Mouse (Mus musculus): Measurements from ENCODE around the gene E130114P18Rik. TPM values are rescaled to one million over a fixed set of nuclear protein-coding genes. Genes with fewer than 3 reads are reported as not detected.
A peak's percentile ranks its signal among the peaks of the same experiment; 100 is the strongest.

Gene E130114P18Rik
- polyA plus RNA-seq (2012; rRNA removed), result 0.17 and 0.74 TPM in 2 replicates

GRCm38 (mm10) chr4:97777706-97778176 lies at the start of gene E130114P18Rik:
Gene E130114P18Rik, minus strand, starts transcription at chr4:97778078.
- Histone ChIP-seq H3K27ac (ENCODE audit: control insufficient read depth, insufficient read depth, low read depth, low read length) (peak within 1 kb of the TSS; percentile 78), H3K4me1 (ENCODE audit: control insufficient read depth, insufficient read depth, low read length) (peaks cover 7% of the 10 kb centered on the region), H3K4me3 (ENCODE audit: control insufficient read depth, low read depth, low read length) (peak within 1 kb of the TSS; percentile 92), H3K27me3 (ENCODE audit: control insufficient read depth, insufficient read depth, low read length) (no peaks in the 10 kb centered on the region; the same call in 1 of the 2 replicates), H3K36me3 (ENCODE audit: control insufficient read depth, insufficient read depth, low read length) (no peaks in the 10 kb centered on the region)
- TF ChIP-seq POLR2A (IDR thresholded peaks at IDR 0.05; ENCODE audit: control insufficient read depth, low read depth, low read length) (no peak), CTCF (IDR thresholded peaks at IDR 0.05; ENCODE audit: control insufficient read depth, insufficient read depth, insufficient replicate concordance, low read depth, low read length) (no peak)

- Histone ChIP-seq H3K36me3 (ENCODE audit: control insufficient read depth, insufficient read depth, low read length) (no peaks in the 10 kb centered on the region), H3K4me1 (ENCODE audit: control insufficient read depth, insufficient read depth, low read length) (peaks cover 8% of the 10 kb centered on the region), H3K27me3 (ENCODE audit: control insufficient read depth, insufficient read depth, low read length) (no peaks in the 10 kb centered on the region), H3K4me3 (ENCODE audit: control insufficient read depth, low read depth, low read length) (no peak overlapping the region), H3K27ac (ENCODE audit: control insufficient read depth, insufficient read depth, low read depth, low read length) (no peak overlapping the region)
- no peak for TF ChIP-seq CTCF (IDR thresholded peaks at IDR 0.05; ENCODE audit: control insufficient read depth, insufficient read depth, insufficient replicate concordance, low read depth, low read length)
- no peak for TF ChIP-seq POLR2A (IDR thresholded peaks at IDR 0.05; ENCODE audit: control insufficient read depth, low read depth, low read length)
Measured at GRCm38 (mm10) chr4:97827115-97827514, 49.2 kb upstream of the E130114P18Rik start.

GRCm38 (mm10) chr4:97825841-97826240 lies 48.0 kb upstream of the E130114P18Rik start:
- peaks cover 4% of the 10 kb centered on the region for H3K4me1 ChIP-seq (ENCODE audit: control insufficient read depth, insufficient read depth, low read length)

GRCm38 (mm10) chr4:97825432-97825831 lies 47.6 kb upstream of the E130114P18Rik start:
- TF ChIP-seq POLR2A (IDR thresholded peaks at IDR 0.05; ENCODE audit: control insufficient read depth, low read depth, low read length), result no peak
- TF ChIP-seq CTCF (IDR thresholded peaks at IDR 0.05; ENCODE audit: control insufficient read depth, insufficient read depth, insufficient replicate concordance, low read depth, low read length), result no peak
- Histone ChIP-seq H3K27me3 (ENCODE audit: control insufficient read depth, insufficient read depth, low read length) (no peaks in the 10 kb centered on the region), H3K36me3 (ENCODE audit: control insufficient read depth, insufficient read depth, low read length) (no peaks in the 10 kb centered on the region), H3K4me1 (ENCODE audit: control insufficient read depth, insufficient read depth, low read length) (peaks cover 4% of the 10 kb centered on the region), H3K4me3 (ENCODE audit: control insufficient read depth, low read depth, low read length) (no peak overlapping the region), H3K27ac (ENCODE audit: control insufficient read depth, insufficient read depth, low read depth, low read length) (no peak overlapping the region)

More at GRCm38 (mm10) chr4:97825841-97826240, 48.0 kb upstream of the E130114P18Rik start:
- Histone ChIP-seq H3K27me3 (ENCODE audit: control insufficient read depth, insufficient read depth, low read length) (no peaks in the 10 kb centered on the region), H3K4me3 (ENCODE audit: control insufficient read depth, low read depth, low read length) (no peak overlapping the region), H3K36me3 (ENCODE audit: control insufficient read depth, insufficient read depth, low read length) (no peaks in the 10 kb centered on the region), H3K27ac (ENCODE audit: control insufficient read depth, insufficient read depth, low read depth, low read length) (no peak overlapping the region)
- TF ChIP-seq CTCF (IDR thresholded peaks at IDR 0.05; ENCODE audit: control insufficient read depth, insufficient read depth, insufficient replicate concordance, low read depth, low read length) (no peak), POLR2A (IDR thresholded peaks at IDR 0.05; ENCODE audit: control insufficient read depth, low read depth, low read length) (no peak)

- TF ChIP-seq POLR2A (IDR thresholded peaks at IDR 0.05; ENCODE audit: control insufficient read depth, low read depth, low read length) (no peak), CTCF (IDR thresholded peaks at IDR 0.05; ENCODE audit: control insufficient read depth, insufficient read depth, insufficient replicate concordance, low read depth, low read length) (no peak)
- no peaks in the 10 kb centered on the region for H3K27me3 ChIP-seq (ENCODE audit: control insufficient read depth, insufficient read depth, low read length)
- no peaks in the 10 kb centered on the region for H3K36me3 ChIP-seq (ENCODE audit: control insufficient read depth, insufficient read depth, low read length)
- H3K4me1 ChIP-seq (ENCODE audit: control insufficient read depth, insufficient read depth, low read length), result 0 out of 2 replicates have a peak, but pooled peaks cover under 1% of the 10 kb centered on the region
- H3K27ac ChIP-seq (ENCODE audit: control insufficient read depth, insufficient read depth, low read depth, low read length), result no peak overlapping the region
- no peak overlapping the region for H3K4me3 ChIP-seq (ENCODE audit: control insufficient read depth, low read depth, low read length)
Measured at GRCm38 (mm10) chr4:97824451-97824850, 46.6 kb upstream of the E130114P18Rik start.

GRCm38 (mm10) chr4:97823512-97823911 lies 45.6 kb upstream of the E130114P18Rik start:
- Histone ChIP-seq H3K4me3 (ENCODE audit: control insufficient read depth, low read depth, low read length) (no peak overlapping the region), H3K27me3 (ENCODE audit: control insufficient read depth, insufficient read depth, low read length) (no peaks in the 10 kb centered on the region), H3K4me1 (ENCODE audit: control insufficient read depth, insufficient read depth, low read length) (no peaks in the 10 kb centered on the region), H3K27ac (ENCODE audit: control insufficient read depth, insufficient read depth, low read depth, low read length) (no peak overlapping the region), H3K36me3 (ENCODE audit: control insufficient read depth, insufficient read depth, low read length) (no peaks in the 10 kb centered on the region)
- TF ChIP-seq CTCF (IDR thresholded peaks at IDR 0.05; ENCODE audit: control insufficient read depth, insufficient read depth, insufficient replicate concordance, low read depth, low read length) (no peak), POLR2A (IDR thresholded peaks at IDR 0.05; ENCODE audit: control insufficient read depth, low read depth, low read length) (no peak)

- H3K27me3 ChIP-seq (ENCODE audit: control insufficient read depth, insufficient read depth, low read length), result no peaks in the 10 kb centered on the region
- H3K4me3 ChIP-seq (ENCODE audit: control insufficient read depth, low read depth, low read length), result no peak overlapping the region
- H3K27ac ChIP-seq (ENCODE audit: control insufficient read depth, insufficient read depth, low read depth, low read length), result no peak overlapping the region
- no peaks in the 10 kb centered on the region for H3K36me3 ChIP-seq (ENCODE audit: control insufficient read depth, insufficient read depth, low read length)
- TF ChIP-seq POLR2A (IDR thresholded peaks at IDR 0.05; ENCODE audit: control insufficient read depth, low read depth, low read length), result no peak
- TF ChIP-seq CTCF (IDR thresholded peaks at IDR 0.05; ENCODE audit: control insufficient read depth, insufficient read depth, insufficient replicate concordance, low read depth, low read length), result no peak
- H3K4me1 ChIP-seq (ENCODE audit: control insufficient read depth, insufficient read depth, low read length), result no peaks in the 10 kb centered on the region
Measured at GRCm38 (mm10) chr4:97821556-97822251, 43.8 kb upstream of the E130114P18Rik start.
